Mouse (Mus musculus) liver, postnatal 0 days (tissue): ENCODE measurements around the gene Slc39a12. TPM values are rescaled to one million over a fixed set of nuclear protein-coding genes. Genes with fewer than 3 reads are reported as not detected.

Experiments used
- ATAC-seq: fragments of 200-750 bp; cut with Nextera tagmentation; 2 replicates; pipeline ENCODE4 v1.8.0; 2017; ENCODE audit warnings: mild to moderate bottlenecking, moderate library complexity
- DNase-seq: peaks from one replicate; pipeline ENCODE4 v3.0.0-alpha.2; 2016
- H3K27ac ChIP-seq: fragments of 300-500 bp; sonication (generic); 2 replicates; pipeline ENCODE4 v1.5.1; 2014; ENCODE audit warnings: antibody characterized with exemption, moderate library complexity, mild to moderate bottlenecking, low read depth
- H3K27me3 ChIP-seq: fragments of 300-500 bp; sonication (generic); 2 replicates; pipeline ENCODE4 v1.6.1; 2014; ENCODE audit warnings: low read length, control low read depth, mixed read lengths; ENCODE audit not compliant: insufficient read depth
- H3K36me3 ChIP-seq: fragments of 300-500 bp; sonication (generic); replicated peaks from 2 replicates; pipeline ENCODE4 v1.6.1; 2014; ENCODE audit warnings: mild to moderate bottlenecking, control low read depth, low read length, moderate library complexity, mixed read lengths; ENCODE audit not compliant: insufficient read depth
- H3K4me1 ChIP-seq: fragments of 300-500 bp; sonication (generic); 2 replicates; pipeline ENCODE4 v1.6.1; 2014; ENCODE audit warnings: antibody characterized with exemption, mild to moderate bottlenecking, control low read depth; ENCODE audit not compliant: insufficient read depth
- H3K4me2 ChIP-seq: fragments of 300-500 bp; sonication (generic); 2 replicates; pipeline ENCODE4 v1.6.1; 2014; ENCODE audit warnings: low read depth, mild to moderate bottlenecking, low read length, moderate library complexity, mixed read lengths
- H3K4me3 ChIP-seq: fragments of 300-500 bp; sonication (generic); 2 replicates; pipeline ENCODE4 v1.5.1; 2014; ENCODE audit warnings: low read depth, low read length
- H3K9ac ChIP-seq: fragments of 300-500 bp; sonication (generic); replicated peaks from 2 replicates; pipeline ENCODE4 v1.6.1; 2014; ENCODE audit warnings: mild to moderate bottlenecking, moderate library complexity
- H3K9me3 ChIP-seq: fragments of 300-500 bp; sonication (generic); 2 replicates; pipeline ENCODE4 v1.6.1; 2016; ENCODE audit warnings: mild to moderate bottlenecking, control low read depth, low read length, mixed read lengths
- CTCF ChIP-seq: sonication (generic); IDR thresholded peaks from 2 replicates; pipeline ENCODE4 v1.5.1; 2016; ENCODE audit warnings: antibody characterized with exemption, low read depth
- EP300 ChIP-seq: IDR thresholded peaks from 2 replicates; pipeline ENCODE4 v1.6.1; 2016; ENCODE audit warnings: antibody characterized with exemption, low read depth, mild to moderate bottlenecking
- WGBS: fragments of 180-500 bp; shearing (Covaris S2); extraction: QIAGEN DNeasy Blood & Tissue Kit; methylation state at CpG from one replicate; pipeline ENCODE4 v1.1.7; 2014; ENCODE audit not compliant: insufficient replicate concordance; 5-methylcytosine and 5-hydroxymethylcytosine counted together
- polyA plus RNA-seq: library from polyadenylated mRNA; unstranded; fragments of >200 nt; fragmentation: Nextera tagmentation; extraction: Ambion mirVana; gene quantifications from 2 replicates; pipeline ENCODE4 v1.2.1, GENCODE M21; 2015

The Slc39a12 gene
- polyA plus RNA-seq, 1 experiment from 2014 or later: 0.04 TPM

DNA sequence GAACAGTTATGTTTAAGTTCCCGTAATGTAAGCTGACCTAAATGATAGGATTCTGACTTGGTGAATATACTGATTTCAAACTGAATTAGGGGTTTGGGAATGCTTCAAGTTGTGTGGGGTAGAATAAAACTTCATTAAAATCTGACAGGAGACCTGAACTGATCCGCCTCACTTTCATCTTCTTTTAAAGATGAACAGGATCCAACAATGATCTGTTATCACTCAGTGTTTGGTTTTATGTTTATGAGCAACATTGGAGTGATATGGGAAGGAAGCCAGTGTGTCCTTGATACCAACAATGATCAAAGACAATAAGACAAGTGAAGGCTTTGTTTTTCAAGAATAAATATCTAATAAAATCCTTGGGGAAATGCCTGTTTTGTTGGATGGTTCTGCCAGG lies 155.7 kb downstream of the Slc39a12 start:
- no peaks in the 10 kb centered on the region for H3K9me3 ChIP-seq
- 77% methylated on average over 2 of the region's 2 CpGs for WGBS
- H3K4me1 ChIP-seq: no peaks in the 10 kb centered on the region
- DNase-seq: no peak
- ATAC-seq: no peak
- H3K27ac ChIP-seq: no peak overlapping the region
- no peaks in the 10 kb centered on the region for H3K27me3 ChIP-seq
- H3K36me3 ChIP-seq: no peaks in the 10 kb centered on the region
- H3K4me3 ChIP-seq: no peak overlapping the region
- H3K4me2 ChIP-seq: no peak overlapping the region
- no peak for TF ChIP-seq EP300
- no peak for TF ChIP-seq CTCF
- no peak overlapping the region for H3K9ac ChIP-seq

Other genes with a start within 250 kb of the Slc39a12 start
- 0.02 TPM in 1 of 2 replicates, not detected in the other for gene Tmem236, start 213.8 kb upstream of the Slc39a12 start, polyA plus RNA-seq
- 13.6 and 14.5 TPM in 2 replicates for gene Mrc1, start 158.9 kb upstream of the Slc39a12 start, polyA plus RNA-seq
- gene Cacnb2, start 214.8 kb downstream of the Slc39a12 start, polyA plus RNA-seq: 0.11 and 0.24 TPM in 2 replicates